Mouse (Mus musculus) ES-Bruce4 (cell line): Measurements from ENCODE around the gene Tgfb1. TPM values are rescaled to one million over a fixed set of nuclear protein-coding genes. Genes with fewer than 3 reads are reported as not detected.

Source experiments
- H3K27ac ChIP-seq: 2 replicates; pipeline ENCODE4 v1.5.1; 2012; ENCODE audit warnings: low read length, inconsistent platforms; ENCODE audit not compliant: insufficient read depth
- H3K27me3 ChIP-seq: 2 replicates; pipeline ENCODE4 v1.6.1; 2012; ENCODE audit warnings: mild to moderate bottlenecking, low read length, inconsistent platforms; ENCODE audit not compliant: control insufficient read depth, poor library complexity, insufficient read depth, severe bottlenecking
- H3K36me3 ChIP-seq: 2 replicates; pipeline ENCODE4 v1.6.1; 2012; ENCODE audit warnings: inconsistent platforms, mild to moderate bottlenecking, low read length, moderate library complexity; ENCODE audit not compliant: control insufficient read depth, poor library complexity, insufficient read depth, severe bottlenecking
- H3K4me1 ChIP-seq: one replicate; pipeline ENCODE4 v1.8.1; 2011; ENCODE audit warnings: low read length; ENCODE audit not compliant: control insufficient read depth, insufficient read depth
- H3K4me3 ChIP-seq: 2 replicates; pipeline ENCODE4 v1.5.1; 2011; ENCODE audit warnings: low read depth, mild to moderate bottlenecking, low read length
- H3K9ac ChIP-seq: 2 replicates; pipeline ENCODE4 v1.6.1; 2012; ENCODE audit warnings: low read depth, mild to moderate bottlenecking, inconsistent platforms; ENCODE audit not compliant: poor library complexity, severe bottlenecking
- H3K9me3 ChIP-seq: replicated peaks from 2 replicates; pipeline ENCODE4 v1.6.1; 2012; ENCODE audit warnings: mild to moderate bottlenecking, low read length, inconsistent platforms; ENCODE audit not compliant: control insufficient read depth, poor library complexity, insufficient read depth, severe bottlenecking
- CTCF ChIP-seq: IDR thresholded peaks from one replicate; pipeline ENCODE4 v1.8.1; 2011; ENCODE audit warnings: low read depth, low read length
- EP300 ChIP-seq: IDR thresholded peaks from 2 replicates; pipeline ENCODE4 v1.6.1; 2011; ENCODE audit warnings: low read depth, low read length; ENCODE audit not compliant: insufficient read depth
- POLR2A ChIP-seq: IDR thresholded peaks from one replicate; pipeline ENCODE4 v1.8.1; 2011; ENCODE audit warnings: low read length; ENCODE audit not compliant: insufficient read depth
- polyA plus RNA-seq: library from polyadenylated mRNA; stranded (reverse); fragments of >200 nt; gene quantifications from 2 replicates; pipeline ENCODE4 v1.2.4, GENCODE M21; 2011; ENCODE audit warnings: low read depth; ENCODE audit not compliant: missing spikeins, insufficient read depth, insufficient read length

Tgfb1 gene
- polyA plus RNA-seq, 1 experiment: 25.6 TPM

GRCm38 (mm10) chr7:25753076-25753475, 66.3 kb downstream of the Tgfb1 start:
- H3K4me1 ChIP-seq: no peaks in the 10 kb centered on the region
- H3K36me3 ChIP-seq: peaks cover 33% of the 10 kb centered on the region
- no peak for TF ChIP-seq CTCF
- no peak for TF ChIP-seq POLR2A
- no peak for TF ChIP-seq EP300
- no peaks in the 10 kb centered on the region for H3K27me3 ChIP-seq
- no peaks in the 10 kb centered on the region for H3K9me3 ChIP-seq
- peak overlapping the region; percentile 99 for H3K9ac ChIP-seq
- no peak overlapping the region for H3K27ac ChIP-seq
- peak overlapping the region; percentile 87 for H3K4me3 ChIP-seq

DNA sequence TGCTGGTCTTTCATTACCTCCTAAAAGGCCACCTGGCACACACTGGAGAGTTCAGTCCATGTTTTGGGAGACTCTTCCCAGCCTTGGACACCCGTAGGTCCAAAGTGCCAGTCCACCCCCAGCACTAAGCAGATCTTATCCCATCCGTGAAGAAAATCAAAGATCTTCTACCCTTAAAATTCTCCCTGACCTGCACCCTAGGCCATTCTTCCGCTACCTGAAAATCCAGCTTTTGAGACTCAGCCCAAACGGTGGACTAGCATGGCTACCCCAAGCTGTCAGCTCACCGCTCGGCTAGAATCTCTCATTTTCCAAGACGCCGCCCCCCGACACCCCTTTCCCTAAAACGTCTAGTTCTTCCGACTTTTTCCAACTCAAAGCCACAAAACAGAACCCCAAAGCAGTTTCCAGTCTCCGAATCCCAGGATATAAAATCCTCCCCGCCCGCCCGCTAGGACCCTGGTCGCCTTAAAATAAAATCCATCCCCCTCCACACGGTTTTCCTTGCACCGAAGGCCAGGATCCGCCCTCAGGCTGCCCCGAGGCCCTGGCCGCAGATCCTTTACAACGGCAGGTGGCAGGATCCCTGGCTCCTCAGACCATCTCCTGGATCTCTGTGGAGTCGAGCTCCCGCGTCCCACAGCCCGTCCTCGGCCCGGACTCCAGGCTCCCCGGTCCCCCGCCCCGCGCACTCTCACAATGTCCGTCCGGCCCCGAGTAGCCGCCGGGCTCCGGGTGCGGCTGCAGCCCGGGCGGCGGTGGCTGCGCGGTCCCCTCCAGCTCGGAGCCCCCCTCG, 67.0 kb downstream of the Tgfb1 start:
- H3K27me3 ChIP-seq: no peaks in the 10 kb centered on the region
- TF ChIP-seq EP300 (no peak), POLR2A (no peak), CTCF (no peak)
- H3K4me3 ChIP-seq: peak overlapping the region; percentile 87
- H3K9me3 ChIP-seq: no peaks in the 10 kb centered on the region
- peak overlapping the region; percentile 33; the same call in 1 of the 2 replicates for H3K27ac ChIP-seq
- H3K9ac ChIP-seq: peak overlapping the region; percentile 99
- peaks cover 26% of the 10 kb centered on the region for H3K36me3 ChIP-seq
- H3K4me1 ChIP-seq: no peaks in the 10 kb centered on the region

- Histone ChIP-seq H3K27ac (peak overlapping the region; percentile 33; the same call in 1 of the 2 replicates), H3K4me1 (no peaks in the 10 kb centered on the region), H3K36me3 (peaks cover 20% of the 10 kb centered on the region), H3K9me3 (no peaks in the 10 kb centered on the region), H3K4me3 (peak overlapping the region; percentile 87), H3K9ac (peak overlapping the region; percentile 99), H3K27me3 (no peaks in the 10 kb centered on the region)
- TF ChIP-seq EP300 (no peak), CTCF (no peak), POLR2A (no peak)
Measured at GRCm38 (mm10) chr7:25754439-25754737, 67.6 kb downstream of the Tgfb1 start.

Other genes with a start within 250 kb of the Tgfb1 start
- 1.1 and 1.5 TPM in 2 replicates for gene Ceacam1, start 209.4 kb upstream of the Tgfb1 start, polyA plus RNA-seq
- not detected in 2 replicates for gene Ceacam2, start 147.1 kb upstream of the Tgfb1 start, polyA plus RNA-seq
- not detected in 2 replicates for gene Erich4, start 71.1 kb upstream of the Tgfb1 start, polyA plus RNA-seq
- gene Dmac2, start 67.6 kb upstream of the Tgfb1 start, polyA plus RNA-seq: 32.8 and 33.4 TPM in 2 replicates
- gene B3gnt8, start 60.3 kb upstream of the Tgfb1 start, polyA plus RNA-seq: 0.60 and 0.87 TPM in 2 replicates
- gene Bckdha, start 28.0 kb upstream of the Tgfb1 start, polyA plus RNA-seq: 26.1 and 26.9 TPM in 2 replicates
- gene Exosc5, start 27.8 kb upstream of the Tgfb1 start, polyA plus RNA-seq: 53.7 and 71.1 TPM in 2 replicates
- 3.3 and 3.7 TPM in 2 replicates for gene Tmem91, start 11.8 kb upstream of the Tgfb1 start, polyA plus RNA-seq
- gene B9d2, start 6.2 kb upstream of the Tgfb1 start, polyA plus RNA-seq: 7.9 and 15.2 TPM in 2 replicates
- 43.4 and 46.9 TPM in 2 replicates for gene Ccdc97, start 32.1 kb downstream of the Tgfb1 start, polyA plus RNA-seq
- 155 and 156 TPM in 2 replicates for gene Hnrnpul1, start 67.8 kb downstream of the Tgfb1 start, polyA plus RNA-seq
- gene Axl, start 101.7 kb downstream of the Tgfb1 start, polyA plus RNA-seq: 16.4 and 21.5 TPM in 2 replicates
- gene Cyp2s1, start 129.9 kb downstream of the Tgfb1 start, polyA plus RNA-seq: 2.8 and 3.1 TPM in 2 replicates
- gene Cyp2b10, start 210.6 kb downstream of the Tgfb1 start, polyA plus RNA-seq: not detected in 2 replicates